Mouse (Mus musculus) embryo, embryonic 11 days (tissue): ENCODE data around the gene Srrd.

Experiments used
- DNase-seq: peaks from one replicate; pipeline ENCODE4 v3.0.0-alpha.2; 2015

Gene Srrd

DNA sequence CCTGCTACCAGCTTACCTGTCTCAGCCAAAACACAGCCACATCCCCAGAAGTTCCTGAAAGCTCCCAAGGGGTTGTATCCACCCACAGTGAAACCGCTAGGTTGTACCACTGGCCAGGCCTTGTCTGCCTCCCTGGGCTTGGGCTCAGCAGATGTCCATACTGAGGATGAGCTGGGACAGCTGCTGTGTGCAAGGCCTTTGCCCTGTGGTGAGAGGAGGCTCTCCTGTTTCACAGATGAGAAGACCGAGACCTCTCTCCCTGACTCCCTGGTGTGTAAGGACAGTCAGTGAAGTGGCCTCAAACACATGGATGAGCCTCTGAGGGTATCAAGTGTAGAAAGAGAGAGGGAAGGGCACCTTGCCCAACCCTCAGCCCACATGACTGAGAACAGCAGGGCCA, 55.2 kb downstream of the Srrd start:
- no peak for DNase-seq
